Comparison of ENCODE assay signal across 24 mouse cellular contexts in genomic region chr1:88264869-88265240, GRCm38 (mm10). TPM values are rescaled to one million over a fixed set of nuclear protein-coding genes. Genes with fewer than 3 reads are reported as not detected.
A peak's percentile ranks its signal among the peaks of the same experiment; 100 is the strongest.
DNase-seq lines count a peak whose midpoint lies in the region.
"Had no signal": no experiment of that assay in that cellular context is flagged by ENCODE, and none has a peak within 500 bp of the region (broad histone marks: within the 10 kb centered on the region; RNA-seq: fewer than 3 reads in every experiment).

No protein-coding gene starts in this region.

- peak; percentile 64 to 81 for DNase-seq in adrenal gland, adult (ENCODE audit: inconsistent age in 2 of 2, low spot score in 1 of 2)
- DNase-seq in adrenal gland, adult 18-20 months (ENCODE audit: low spot score in 2 of 2) = no peak
- peak; percentile 69 for DNase-seq in gastrocnemius, postnatal 10 days
- no peak for DNase-seq in gastrocnemius, postnatal 14 days
- peak; percentile 56 for DNase-seq in lung, postnatal 10 days
- no peak for DNase-seq in lung, postnatal 25 days (ENCODE audit: low spot score)
- peak; percentile 87 for DNase-seq in MN1 (ENCODE audit: low spot score)
- no peak for DNase-seq in frontal cortex, postnatal 10 days (ENCODE audit: low spot score in 2 of 2)
- DNase-seq: cerebellum, adult 2 months; cerebellum, postnatal 36 days; heart, adult 18-20 months; heart, postnatal 36 days; kidney, adult 9 months; kidney, postnatal 14 days; liver, postnatal 0 days; lung, postnatal 14 days; right cerebral cortex, adult 18-20 months had no signal

- intact Hi-C loops in gastrocnemius, postnatal 14 days (cut with DNase I; ENCODE audit: low total_unique reads) = no loop called here

RNA-seq across cellular contexts. Expression of gene Hjurp, which starts 12.6 kb away (rescaled TPM):
- 10 to 100 TPM; 21.7 to 27.4 TPM for total RNA-seq in adrenal gland, adult 18-20 months (2021)
- 10 to 100 TPM; 29.0 to 47.9 TPM for total RNA-seq in gastrocnemius, postnatal 10 days (2021)
- 10 to 100 TPM; 16.8 to 17.1 TPM for total RNA-seq in gastrocnemius, postnatal 14 days (2021)

RNA-seq across cellular contexts. Expression of gene Trpm8, which starts 12.6 kb away (rescaled TPM):
- not detected for total RNA-seq in adrenal gland, adult 18-20 months (2021)
- not detected for total RNA-seq in gastrocnemius, postnatal 10 days (2021)
- total RNA-seq in gastrocnemius, postnatal 14 days (2021) = not detected
- total RNA-seq: CH12.LX; gastrocnemius, postnatal 36 days; heart, adult 18-20 months; heart, postnatal 36 days; megakaryocyte progenitor cell, adult 5-6 weeks had no signal

RNA-seq across cellular contexts. Expression of gene Mroh2a, which starts 38.1 kb away (rescaled TPM):
- under 1 TPM; 0.33 to 0.51 TPM for total RNA-seq in adrenal gland, adult 18-20 months (2021)
- total RNA-seq in gastrocnemius, postnatal 10 days (2021) = under 1 TPM in 1 of 2 experiments, not detected in 1; 0.34 TPM
- not detected for total RNA-seq in gastrocnemius, postnatal 14 days (2021)
- total RNA-seq: gastrocnemius, postnatal 36 days; heart, adult 18-20 months; heart, postnatal 36 days had no signal

RNA-seq across cellular contexts. Expression of gene Ugt1a1, which starts 53.1 kb away (rescaled TPM):
- total RNA-seq in adrenal gland, adult 18-20 months (2021) = 10 to 100 TPM in 1 of 2 experiments, under 1 TPM in 1; 0.22 to 77.3 TPM
- total RNA-seq in gastrocnemius, postnatal 10 days (2021) = not detected
- under 1 TPM in 1 of 2 experiments, not detected in 1; 0.12 TPM for total RNA-seq in gastrocnemius, postnatal 14 days (2021)
- total RNA-seq: CH12.LX; ES-E14; gastrocnemius, postnatal 36 days; heart, postnatal 36 days; layer of hippocampus, adult 18-20 months; layer of hippocampus, postnatal 14 days; left cerebral cortex, postnatal 25 days had no signal

RNA-seq across cellular contexts. Expression of gene Dnajb3, which starts 59.3 kb away (rescaled TPM):
- total RNA-seq in adrenal gland, adult 18-20 months (2021) = 1 to 10 TPM; 2.2 to 3.1 TPM
- total RNA-seq in gastrocnemius, postnatal 10 days (2021) = 1 to 10 TPM in 1 of 2 experiments, under 1 TPM in 1; 0.75 to 1.1 TPM
- total RNA-seq in gastrocnemius, postnatal 14 days (2021) = under 1 TPM; 0.22 to 0.39 TPM
- total RNA-seq: CH12.LX; gastrocnemius, postnatal 36 days had no signal

Comparison
In these comparisons a context has a peak if more than half of its experiments do, and no peak if none do; other contexts are left out.
1. DNase-seq: peak in adrenal gland, adult (2 of 2), gastrocnemius, postnatal 10 days (single experiment), lung, postnatal 10 days (single experiment) and MN1 (single experiment); none in adrenal gland, adult 18-20 months (0 of 2), gastrocnemius, postnatal 14 days (single experiment), lung, postnatal 25 days (single experiment) and frontal cortex, postnatal 10 days (0 of 2).